Mouse (Mus musculus): ENCODE data around the gene Pde10a. TPM values are rescaled to one million over a fixed set of nuclear protein-coding genes. Genes with fewer than 3 reads are reported as not detected.
A peak's percentile ranks its signal among the peaks of the same experiment; 100 is the strongest.

Pde10a gene
- total RNA-seq, 2 experiments from 2014 or later, result 55.2 to 64.0 TPM

GRCm38 (mm10) chr17:8827204-8827603 lies 302.0 kb downstream of the Pde10a start:
- DNase-seq (ENCODE audit: extremely low spot score in 1 of 2, low spot score in 1 of 2), result no peak

GRCm38 (mm10) chr17:8831001-8831400 lies 305.8 kb downstream of the Pde10a start:
- DNase-seq (ENCODE audit: extremely low spot score in 1 of 2, low spot score in 1 of 2), result no peak

- no peak for DNase-seq (ENCODE audit: extremely low spot score in 1 of 2, low spot score in 1 of 2)
These were observed 311.1 kb downstream of the Pde10a start for GRCm38 (mm10) chr17:8836292-8836691.

GRCm38 (mm10) chr17:8838252-8838651 lies 313.1 kb downstream of the Pde10a start:
- no peak for DNase-seq (ENCODE audit: extremely low spot score in 1 of 2, low spot score in 1 of 2)

GRCm38 (mm10) chr17:8839237-8840011 lies 314.3 kb downstream of the Pde10a start:
- no peak for DNase-seq (ENCODE audit: extremely low spot score in 1 of 2, low spot score in 1 of 2)

- DNase-seq (ENCODE audit: extremely low spot score in 1 of 2, low spot score in 1 of 2), result no peak
These were observed 315.9 kb downstream of the Pde10a start for GRCm38 (mm10) chr17:8841094-8841493.

GRCm38 (mm10) chr17:8841897-8842540 lies 316.8 kb downstream of the Pde10a start:
- DNase-seq (ENCODE audit: extremely low spot score in 1 of 2, low spot score in 1 of 2), result no peak

- DNase-seq (ENCODE audit: extremely low spot score in 1 of 2, low spot score in 1 of 2), result no peak
These were observed 317.5 kb downstream of the Pde10a start for GRCm38 (mm10) chr17:8842662-8843061.

GRCm38 (mm10) chr17:8843941-8844340 lies 318.8 kb downstream of the Pde10a start:
- no peak for DNase-seq (ENCODE audit: extremely low spot score in 1 of 2, low spot score in 1 of 2)

GRCm38 (mm10) chr17:8846506-8846905 lies 321.3 kb downstream of the Pde10a start:
- no peak for DNase-seq (ENCODE audit: extremely low spot score in 1 of 2, low spot score in 1 of 2)

- DNase-seq (ENCODE audit: extremely low spot score in 1 of 2, low spot score in 1 of 2), result peak in 1 of 2 experiments; percentile 69
These were observed 322.4 kb downstream of the Pde10a start for GRCm38 (mm10) chr17:8847558-8847957.

GRCm38 (mm10) chr17:8851846-8852245 lies 326.7 kb downstream of the Pde10a start:
- no peak for DNase-seq (ENCODE audit: extremely low spot score in 1 of 2, low spot score in 1 of 2)

GRCm38 (mm10) chr17:8856430-8857371 lies 331.5 kb downstream of the Pde10a start:
- DNase-seq (ENCODE audit: extremely low spot score in 1 of 2, low spot score in 1 of 2), result no peak

- peak in 1 of 2 experiments; percentile 51 for DNase-seq (ENCODE audit: extremely low spot score in 1 of 2, low spot score in 1 of 2)
These were observed 333.7 kb downstream of the Pde10a start for GRCm38 (mm10) chr17:8858636-8859421.

- no peak for DNase-seq (ENCODE audit: extremely low spot score in 1 of 2, low spot score in 1 of 2)
These were observed 334.3 kb downstream of the Pde10a start for GRCm38 (mm10) chr17:8859489-8859888.

GRCm38 (mm10) chr17:8864638-8865497 lies 339.7 kb downstream of the Pde10a start:
- DNase-seq (ENCODE audit: extremely low spot score in 1 of 2, low spot score in 1 of 2), result no peak

- no peak for DNase-seq (ENCODE audit: extremely low spot score in 1 of 2, low spot score in 1 of 2)
These were observed 342.4 kb downstream of the Pde10a start for GRCm38 (mm10) chr17:8867331-8868237.

- no peak for DNase-seq (ENCODE audit: extremely low spot score in 1 of 2, low spot score in 1 of 2)
These were observed 344.1 kb downstream of the Pde10a start for GRCm38 (mm10) chr17:8869287-8869686.
